Mouse (Mus musculus) kidney, embryonic 16.5 days (tissue): ENCODE data around the gene Il2rg. TPM values are rescaled to one million over a fixed set of nuclear protein-coding genes. Genes with fewer than 3 reads are reported as not detected.

Experiments
- ATAC-seq: fragments of 200-750 bp; cut with Nextera tagmentation; 2 replicates; pipeline ENCODE4 v1.8.0; 2017; ENCODE audit warnings: moderate TSS enrichment; ENCODE audit not compliant: low FRiP score, low TSS enrichment
- H3K27ac ChIP-seq: fragments of 300-500 bp; sonication (generic); 2 replicates; pipeline ENCODE4 v1.5.1; 2014; ENCODE audit warnings: low read length
- H3K27me3 ChIP-seq: fragments of 300-500 bp; sonication (generic); 2 replicates; pipeline ENCODE4 v1.6.1; 2014; ENCODE audit warnings: low read length, control low read depth, mixed read lengths; ENCODE audit not compliant: insufficient read depth
- H3K36me3 ChIP-seq: fragments of 300-500 bp; sonication (generic); 2 replicates; pipeline ENCODE4 v1.6.1; 2014; ENCODE audit warnings: low read length, control low read depth, mixed read lengths; ENCODE audit not compliant: insufficient read depth
- H3K4me1 ChIP-seq: fragments of 300-500 bp; sonication (generic); 2 replicates; pipeline ENCODE4 v1.6.1; 2014; ENCODE audit warnings: low read length, control low read depth, mixed read lengths; ENCODE audit not compliant: insufficient read depth
- H3K4me2 ChIP-seq: fragments of 300-500 bp; sonication (generic); replicated peaks from 2 replicates; pipeline ENCODE4 v1.6.1; 2014; ENCODE audit warnings: low read depth, low read length
- H3K4me3 ChIP-seq: fragments of 300-500 bp; sonication (generic); 2 replicates; pipeline ENCODE4 v1.5.1; 2014; ENCODE audit warnings: mild to moderate bottlenecking, low read length
- H3K9ac ChIP-seq: fragments of 300-500 bp; sonication (generic); replicated peaks from 2 replicates; pipeline ENCODE4 v1.6.1; 2014; ENCODE audit warnings: low read length
- H3K9me3 ChIP-seq: fragments of 300-500 bp; sonication (generic); 2 replicates; pipeline ENCODE4 v1.6.1; 2016; ENCODE audit warnings: low read length, control low read depth
- WGBS: fragments of 180-500 bp; shearing (Covaris S2); extraction: QIAGEN DNeasy Blood & Tissue Kit; methylation state at CpG from one replicate; pipeline ENCODE4 v1.1.7; 2014; 5-methylcytosine and 5-hydroxymethylcytosine counted together
- polyA plus RNA-seq: library from polyadenylated mRNA; unstranded; fragments of >200 nt; fragmentation: Nextera tagmentation; extraction: Ambion mirVana; gene quantifications from 2 replicates; pipeline ENCODE4 v1.2.1, GENCODE M21; 2015

Il2rg gene
- polyA plus RNA-seq, 1 experiment from 2014 or later, result 26.5 TPM

GRCm38 (mm10) chrX:101290111-101290510 lies 22.1 kb upstream of the Il2rg start:
- no peak for ATAC-seq
- Histone ChIP-seq H3K9me3 (no peaks in the 10 kb centered on the region), H3K27ac (no peak overlapping the region), H3K4me3 (no peak overlapping the region), H3K9ac (no peak overlapping the region), H3K27me3 (no peaks in the 10 kb centered on the region; the same call in 1 of the 2 replicates), H3K4me2 (no peak overlapping the region), H3K36me3 (peaks cover 61% of the 10 kb centered on the region), H3K4me1 (no peaks in the 10 kb centered on the region)
- 87% methylated on average over 10 of the region's 10 CpGs for WGBS

- H3K4me1 ChIP-seq, result no peaks in the 10 kb centered on the region
- no peak overlapping the region for H3K4me3 ChIP-seq
- WGBS, result 89% methylated on average over 7 of the region's 7 CpGs
- H3K27me3 ChIP-seq, result no peaks in the 10 kb centered on the region; the same call in 1 of the 2 replicates
- H3K9ac ChIP-seq, result no peak overlapping the region
- no peaks in the 10 kb centered on the region for H3K9me3 ChIP-seq
- no peak overlapping the region for H3K4me2 ChIP-seq
- H3K36me3 ChIP-seq, result peaks cover 69% of the 10 kb centered on the region
- H3K27ac ChIP-seq, result no peak overlapping the region
- no peak for ATAC-seq
Measured at GRCm38 (mm10) chrX:101289037-101289436, 21.0 kb upstream of the Il2rg start.

GRCm38 (mm10) chrX:101288432-101288831 lies 20.4 kb upstream of the Il2rg start:
- Histone ChIP-seq H3K4me2 (no peak overlapping the region), H3K4me1 (no peaks in the 10 kb centered on the region), H3K9ac (no peak overlapping the region), H3K9me3 (no peaks in the 10 kb centered on the region), H3K36me3 (peaks cover 71% of the 10 kb centered on the region), H3K27ac (no peak overlapping the region), H3K4me3 (no peak overlapping the region), H3K27me3 (no peaks in the 10 kb centered on the region; the same call in 1 of the 2 replicates)
- no peak for ATAC-seq
- WGBS, result 92% methylated on average over 6 of the region's 6 CpGs

GRCm38 (mm10) chrX:101287543-101287942 lies 19.5 kb upstream of the Il2rg start:
- WGBS, result 89% methylated on average over 3 of the region's 3 CpGs
- H3K4me1 ChIP-seq, result no peaks in the 10 kb centered on the region
- H3K4me2 ChIP-seq, result no peak overlapping the region
- H3K9me3 ChIP-seq, result no peaks in the 10 kb centered on the region
- H3K9ac ChIP-seq, result no peak overlapping the region
- H3K27ac ChIP-seq, result no peak overlapping the region
- ATAC-seq, result no peak
- peaks cover 2% of the 10 kb centered on the region; the same call in 1 of the 2 replicates for H3K27me3 ChIP-seq
- H3K4me3 ChIP-seq, result no peak overlapping the region
- peaks cover 67% of the 10 kb centered on the region for H3K36me3 ChIP-seq

GRCm38 (mm10) chrX:101285953-101286670 lies 18.1 kb upstream of the Il2rg start:
- no peaks in the 10 kb centered on the region for H3K4me1 ChIP-seq
- WGBS, result 93% methylated on average over 14 of the region's 14 CpGs
- no peak overlapping the region for H3K4me3 ChIP-seq
- peaks cover 4% of the 10 kb centered on the region; the same call in 1 of the 2 replicates for H3K27me3 ChIP-seq
- H3K4me2 ChIP-seq, result no peak overlapping the region
- no peak for ATAC-seq
- no peaks in the 10 kb centered on the region for H3K9me3 ChIP-seq
- H3K36me3 ChIP-seq, result peaks cover 69% of the 10 kb centered on the region
- H3K9ac ChIP-seq, result no peak overlapping the region
- H3K27ac ChIP-seq, result no peak overlapping the region

- H3K4me2 ChIP-seq, result no peak overlapping the region
- no peak overlapping the region for H3K4me3 ChIP-seq
- no peaks in the 10 kb centered on the region for H3K4me1 ChIP-seq
- no peak overlapping the region for H3K9ac ChIP-seq
- no peaks in the 10 kb centered on the region for H3K9me3 ChIP-seq
- peak; percentile 59; the same call in 1 of the 2 replicates for ATAC-seq
- 31% methylated on average over 6 of the region's 6 CpGs for WGBS
- peaks cover 6% of the 10 kb centered on the region; the same call in 1 of the 2 replicates for H3K27me3 ChIP-seq
- peaks cover 70% of the 10 kb centered on the region for H3K36me3 ChIP-seq
- H3K27ac ChIP-seq, result no peak overlapping the region
Measured at GRCm38 (mm10) chrX:101285534-101285933, 17.5 kb upstream of the Il2rg start.

GRCm38 (mm10) chrX:101282813-101283212 lies 14.8 kb upstream of the Il2rg start:
- Histone ChIP-seq H3K4me3 (no peak overlapping the region), H3K27me3 (0 out of 2 replicates have a peak, but pooled peaks cover 6% of the 10 kb centered on the region), H3K9me3 (no peaks in the 10 kb centered on the region), H3K36me3 (peaks cover 59% of the 10 kb centered on the region), H3K27ac (no peak overlapping the region), H3K4me2 (no peak overlapping the region), H3K4me1 (no peaks in the 10 kb centered on the region), H3K9ac (no peak overlapping the region)
- no peak for ATAC-seq
- WGBS, result 67% methylated on average over 6 of the region's 6 CpGs

GRCm38 (mm10) chrX:101273875-101274738 lies 6.1 kb upstream of the Il2rg start, which contains the start of gene Med12:
Gene Med12, plus strand, starts transcription at chrX:101274030.
- Histone ChIP-seq H3K4me2 (peak within 1 kb of the TSS; percentile 56), H3K4me3 (peak within 1 kb of the TSS; percentile 65), H3K9me3 (no peaks in the 10 kb centered on the region), H3K36me3 (peaks cover 16% of the 10 kb centered on the region; the same call in 1 of the 2 replicates), H3K27ac (peak within 1 kb of the TSS; percentile 80), H3K9ac (peak within 1 kb of the TSS; percentile 79), H3K4me1 (peaks cover 9% of the 10 kb centered on the region; the same call in 1 of the 2 replicates), H3K27me3 (peaks cover 11% of the 10 kb centered on the region; the same call in 1 of the 2 replicates)
- WGBS, result 18% methylated on average over 53 of the region's 54 CpGs
- peak; percentile 99 for ATAC-seq

- peaks cover 9% of the 10 kb centered on the region; the same call in 1 of the 2 replicates for H3K36me3 ChIP-seq
- peak overlapping the region; percentile 46 for H3K9ac ChIP-seq
- peak overlapping the region; percentile 65 for H3K4me3 ChIP-seq
- H3K27me3 ChIP-seq, result peaks cover 13% of the 10 kb centered on the region; the same call in 1 of the 2 replicates
- peaks cover 9% of the 10 kb centered on the region; the same call in 1 of the 2 replicates for H3K4me1 ChIP-seq
- peak overlapping the region; percentile 80; the same call in 1 of the 2 replicates for H3K27ac ChIP-seq
- WGBS, result 32% methylated on average over 6 of the region's 6 CpGs
- H3K4me2 ChIP-seq, result peak overlapping the region; percentile 56
- ATAC-seq, result no peak
- H3K9me3 ChIP-seq, result no peaks in the 10 kb centered on the region
Measured at GRCm38 (mm10) chrX:101273410-101273809, 5.4 kb upstream of the Il2rg start.
